Mouse (Mus musculus) G1E (cell line): ENCODE results near the gene Rasgrp2.

Experiments
- CTCF ChIP-seq: IDR thresholded peaks from 2 replicates; pipeline ENCODE4 v1.5.1; 2012; ENCODE audit warnings: low read depth, low read length, inconsistent platforms, mixed read lengths
- GATA1 ChIP-seq: IDR thresholded peaks from 2 replicates; pipeline ENCODE4 v1.6.1; 2012; ENCODE audit warnings: borderline replicate concordance, low read length, inconsistent platforms, mixed read lengths

DNA sequence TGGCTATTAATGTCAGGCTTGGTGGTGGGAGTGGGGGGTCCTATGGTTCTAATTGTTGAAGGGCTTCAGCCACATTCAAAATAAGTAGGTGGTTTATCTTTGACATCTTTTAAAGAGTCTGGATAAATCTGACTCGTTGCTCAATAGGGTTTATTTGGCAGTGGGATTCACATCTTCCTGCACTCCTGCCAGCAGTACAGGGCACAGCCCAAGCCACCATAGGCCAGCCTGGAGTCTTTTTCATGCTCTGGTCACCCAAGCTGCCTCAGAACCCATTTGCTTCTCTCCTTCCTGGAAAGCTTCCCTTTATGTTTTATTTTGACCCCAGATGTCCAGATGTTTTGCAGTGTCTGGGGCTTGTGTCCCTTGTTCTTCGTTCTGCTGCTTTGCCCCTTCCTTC is 22.5 kb upstream of the Rasgrp2 start:
- TF ChIP-seq CTCF (no peak), GATA1 (no peak)
